Mouse (Mus musculus) MEL (cell line): Measurements from ENCODE around the gene Slc43a1. TPM values are rescaled to one million over a fixed set of nuclear protein-coding genes. Genes with fewer than 3 reads are reported as not detected.

Source experiments
- DNase-seq: peaks from one replicate; pipeline ENCODE4 v3.0.0; 2011; ENCODE audit warnings: low read depth, low spot score
- H3K27ac ChIP-seq: 2 replicates; pipeline ENCODE4 v1.5.1; 2012; ENCODE audit warnings: low read depth, mild to moderate bottlenecking, control low read depth, low read length, moderate library complexity; ENCODE audit not compliant: control insufficient read depth
- H3K27me3 ChIP-seq, 2 experiments: fragments of 150-350 bp in 1 of 2; sonication (generic) in 1 of 2; 2 replicates each; pipeline ENCODE4 v1.6.1; 2012; ENCODE audit warnings: low read length in 2 of 2, mild to moderate bottlenecking in 2 of 2, improper control_type of control experiment in 1 of 2, moderate library complexity in 1 of 2; ENCODE audit not compliant: insufficient read depth in 2 of 2, control insufficient read depth in 1 of 2
- H3K36me3 ChIP-seq, 2 experiments: 2 replicates each; pipeline ENCODE4 v1.6.1; 2012 to 2014; ENCODE audit warnings: low read length in 2 of 2, improper control_type of control experiment in 1 of 2, inconsistent platforms in 1 of 2, mild to moderate bottlenecking in 1 of 2; ENCODE audit not compliant: insufficient read depth in 2 of 2, control insufficient read depth in 1 of 2
- H3K4me1 ChIP-seq, 2 experiments: fragments of 150-350 bp in 1 of 2; sonication (generic) in 1 of 2; 2 replicates each; pipeline ENCODE4 v1.6.1; 2012; ENCODE audit warnings: low read length in 2 of 2, improper control_type of control experiment in 1 of 2, mild to moderate bottlenecking in 1 of 2; ENCODE audit not compliant: insufficient read depth in 2 of 2, control insufficient read depth in 1 of 2
- H3K4me3 ChIP-seq, 2 experiments: fragments of 150-350 bp in 1 of 2; sonication (generic) in 1 of 2; 2 replicates each; pipeline ENCODE4 v1.5.1; 2012; ENCODE audit warnings: low read depth in 2 of 2, low read length in 2 of 2, mild to moderate bottlenecking in 2 of 2, moderate library complexity in 2 of 2, control low read depth in 1 of 2, improper control_type of control experiment in 1 of 2; ENCODE audit not compliant: control insufficient read depth in 1 of 2, insufficient read depth in 1 of 2
- H3K79me2 ChIP-seq: 2 replicates; pipeline ENCODE4 v1.6.1; 2012; ENCODE audit warnings: mild to moderate bottlenecking, low read length, moderate library complexity; ENCODE audit not compliant: control insufficient read depth, poor library complexity, insufficient read depth
- H3K9ac ChIP-seq: 2 replicates; pipeline ENCODE4 v1.6.1; 2012; ENCODE audit warnings: low read depth, mild to moderate bottlenecking, control low read depth, low read length, moderate library complexity; ENCODE audit not compliant: control insufficient read depth, poor library complexity, severe bottlenecking
- H3K9me3 ChIP-seq: fragments of 150-350 bp; sonication (generic); replicated peaks from 2 replicates; pipeline ENCODE4 v1.6.1; 2012; ENCODE audit warnings: mild to moderate bottlenecking, low read length, improper control_type of control experiment, moderate library complexity; ENCODE audit not compliant: insufficient read depth
- BHLHE40 ChIP-seq: IDR thresholded peaks from 2 replicates; pipeline ENCODE4 v1.6.1; 2012; ENCODE audit warnings: low read depth, mild to moderate bottlenecking, inconsistent platforms, low read length, improper control_type of control experiment, borderline replicate concordance
- CHD1 ChIP-seq: IDR thresholded peaks from 2 replicates; pipeline ENCODE4 v1.6.1; 2012; ENCODE audit warnings: low read depth, mild to moderate bottlenecking, inconsistent platforms, low read length, improper control_type of control experiment
- EP300 ChIP-seq, 2 experiments: IDR thresholded peaks; 2 replicates each; pipeline ENCODE4 v1.6.1; 2011; ENCODE audit warnings: improper control_type of control experiment in 2 of 2, low read length in 2 of 2, low read depth in 1 of 2, mild to moderate bottlenecking in 1 of 2
- ETS1 ChIP-seq: IDR thresholded peaks from 2 replicates; pipeline ENCODE4 v1.6.1; 2012; ENCODE audit warnings: low read depth, mild to moderate bottlenecking, inconsistent platforms, low read length, improper control_type of control experiment, moderate library complexity
- GATA1 ChIP-seq: IDR thresholded peaks from 2 replicates; pipeline ENCODE4 v1.6.1; 2011; ENCODE audit warnings: low read depth, low read length, improper control_type of control experiment
- HCFC1 ChIP-seq: IDR thresholded peaks from 2 replicates; pipeline ENCODE4 v1.6.1; 2012; ENCODE audit warnings: low read depth, mild to moderate bottlenecking, inconsistent platforms, low read length, improper control_type of control experiment, moderate library complexity
- KAT2A ChIP-seq: conservative IDR thresholded peaks from 2 replicates; pipeline ENCODE4 v1.6.1; 2012; ENCODE audit warnings: low read depth, low read length, improper control_type of control experiment, inconsistent platforms
- MAX ChIP-seq: IDR thresholded peaks from 2 replicates; pipeline ENCODE4 v1.6.1; 2011; ENCODE audit warnings: low read length, improper control_type of control experiment
- MAZ ChIP-seq: IDR thresholded peaks from 2 replicates; pipeline ENCODE4 v1.6.1; 2012; ENCODE audit warnings: low read depth, mild to moderate bottlenecking, inconsistent platforms, low read length, improper control_type of control experiment
- MEF2A ChIP-seq: IDR thresholded peaks from 2 replicates; pipeline ENCODE4 v1.6.1; 2014; ENCODE audit warnings: low read depth, mild to moderate bottlenecking, inconsistent platforms, low read length, improper control_type of control experiment; ENCODE audit not compliant: poor library complexity, insufficient replicate concordance, severe bottlenecking; ENCODE audit errors: extremely low read depth
- MXI1 ChIP-seq: IDR thresholded peaks from 2 replicates; pipeline ENCODE4 v1.6.1; 2011; ENCODE audit warnings: mild to moderate bottlenecking, low read depth, low read length, improper control_type of control experiment
- MYC ChIP-seq: IDR thresholded peaks from 2 replicates; pipeline ENCODE4 v1.6.1; 2011; ENCODE audit warnings: low read depth, mild to moderate bottlenecking, low read length, improper control_type of control experiment, moderate library complexity
- NELFE ChIP-seq: IDR thresholded peaks from 2 replicates; pipeline ENCODE4 v1.6.1; 2011; ENCODE audit warnings: low read depth, low read length, improper control_type of control experiment
- POLR2A ChIP-seq, 2 experiments: IDR thresholded peaks; 2 replicates each; pipeline ENCODE4 v1.6.1; 2011 to 2012; ENCODE audit warnings: low read length in 2 of 2, mild to moderate bottlenecking in 2 of 2, control low read depth in 1 of 2, improper control_type of control experiment in 1 of 2, low read depth in 1 of 2, moderate library complexity in 1 of 2; ENCODE audit not compliant: control insufficient read depth in 1 of 2, insufficient read depth in 1 of 2, poor library complexity in 1 of 2
- POLR2AphosphoS2 ChIP-seq: IDR thresholded peaks from 2 replicates; pipeline ENCODE4 v1.6.1; 2011; ENCODE audit warnings: low read length, improper control_type of control experiment
- RAD21 ChIP-seq: IDR thresholded peaks from 2 replicates; pipeline ENCODE4 v1.6.1; 2011; ENCODE audit warnings: mild to moderate bottlenecking, low read depth, low read length, improper control_type of control experiment
- RCOR1 ChIP-seq: IDR thresholded peaks from 2 replicates; pipeline ENCODE4 v1.6.1; 2012; ENCODE audit warnings: low read depth, mild to moderate bottlenecking, inconsistent platforms, low read length, improper control_type of control experiment
- SIN3A ChIP-seq: IDR thresholded peaks from 2 replicates; pipeline ENCODE4 v1.6.1; 2012; ENCODE audit warnings: low read length, improper control_type of control experiment, inconsistent platforms
- SMC3 ChIP-seq: IDR thresholded peaks from 2 replicates; pipeline ENCODE4 v1.6.1; 2011; ENCODE audit warnings: low read depth, low read length, improper control_type of control experiment
- TBP ChIP-seq: IDR thresholded peaks from 2 replicates; pipeline ENCODE4 v1.8.0; 2011; ENCODE audit warnings: low read depth, low read length, improper control_type of control experiment
- TCF12 ChIP-seq: IDR thresholded peaks from 2 replicates; pipeline ENCODE4 v1.6.1; 2014; ENCODE audit warnings: low read depth, mild to moderate bottlenecking, inconsistent platforms, low read length, improper control_type of control experiment, moderate library complexity
- UBTF ChIP-seq: IDR thresholded peaks from 2 replicates; pipeline ENCODE4 v1.6.1; 2012; ENCODE audit warnings: low read depth, mild to moderate bottlenecking, inconsistent platforms, low read length, improper control_type of control experiment, moderate library complexity, borderline replicate concordance; ENCODE audit not compliant: insufficient read depth
- USF1 ChIP-seq: IDR thresholded peaks from 2 replicates; pipeline ENCODE4 v1.6.1; 2014; ENCODE audit warnings: low read depth, mild to moderate bottlenecking, inconsistent platforms, low read length, improper control_type of control experiment, moderate library complexity
- USF2 ChIP-seq, 2 experiments: IDR thresholded peaks; 2 replicates each; pipeline ENCODE4 v1.6.1; 2011 to 2012; ENCODE audit warnings: improper control_type of control experiment in 2 of 2, low read length in 2 of 2, borderline replicate concordance in 1 of 2, inconsistent platforms in 1 of 2, low read depth in 1 of 2, mild to moderate bottlenecking in 1 of 2; ENCODE audit not compliant: insufficient read depth in 1 of 2
- ZC3H11A ChIP-seq: IDR thresholded peaks from 2 replicates; pipeline ENCODE4 v1.6.1; 2012; ENCODE audit warnings: low read depth, mild to moderate bottlenecking, inconsistent platforms, low read length, improper control_type of control experiment
- ZMIZ1 ChIP-seq: IDR thresholded peaks from 2 replicates; pipeline ENCODE4 v1.6.1; 2012; ENCODE audit warnings: low read depth, mild to moderate bottlenecking, inconsistent platforms, low read length, improper control_type of control experiment, moderate library complexity
- ZNF384 ChIP-seq: IDR thresholded peaks from 2 replicates; pipeline ENCODE4 v1.6.1; 2012; ENCODE audit warnings: low read depth, mild to moderate bottlenecking, inconsistent platforms, low read length, improper control_type of control experiment
- polyA plus RNA-seq, 2 experiments: library from polyadenylated mRNA; stranded (reverse) in 1 of 2; unstranded in 1 of 2; fragments of >175 nt in 1 of 2; fragments of >200 nt in 1 of 2; gene quantifications; 2 replicates each; pipeline versions ENCODE4 v1.2.1 to v1.2.4; 2012; ENCODE audit warnings: low replicate concordance in 2 of 2, low read depth in 1 of 2; ENCODE audit not compliant: insufficient read length in 2 of 2, insufficient read depth in 1 of 2, missing spikeins in 1 of 2
- total RNA-seq: library from RNA; depleted of rRNA; stranded (reverse); fragments of 300-350 nt; gene quantifications from 2 replicates; pipeline ENCODE4 v1.2.3, GENCODE M21; 2012

The Slc43a1 gene
- total and polyA plus RNA-seq, 3 experiments: 69.8 to 131 (median 108) TPM

- Histone ChIP-seq H3K9ac (peak overlapping the region; percentile 88), H3K9me3 (no peaks in the 10 kb centered on the region), H3K27ac (peak overlapping the region; percentile 91), H3K27me3 (no peaks in the 10 kb centered on the region), H3K36me3 (peaks cover 0 to 23% of the 10 kb centered on the region in 2 experiments; a peak in 3 of 4 replicates), H3K79me2 (peaks cover 44% of the 10 kb centered on the region), H3K4me3 (peak overlapping the region; percentile 78 to 96), H3K4me1 (peaks cover 14 to 21% of the 10 kb centered on the region in 2 experiments)
- peak; percentile 87 for DNase-seq
- TF ChIP-seq TBP: peak; percentile 77
- TF ChIP-seq CHD1: peak; percentile 64; the same call in 1 of the 2 replicates
- TF ChIP-seq ETS1: peak; percentile 62
- TF ChIP-seq RAD21: no peak
- 0 out of 2 replicates have a peak, but pooled peaks have one; percentile 38 for TF ChIP-seq RCOR1
- TF ChIP-seq HCFC1: peak; percentile 55; the same call in 1 of the 2 replicates
- TF ChIP-seq ZC3H11A: no peak
- peak; percentile 78 for TF ChIP-seq NELFE
- peak; percentile 96 for TF ChIP-seq USF1
- TF ChIP-seq MYC: no peak
- peak; percentile 92 for TF ChIP-seq MAX
- TF ChIP-seq SIN3A: peak; percentile 93
- peak; percentile 36; the same call in 1 of the 2 replicates for TF ChIP-seq ZMIZ1
- peak; percentile 62; the same call in 1 of the 2 replicates for TF ChIP-seq TCF12
- TF ChIP-seq USF2 (IDR thresholded peaks at IDR 0.05; ENCODE audit: borderline replicate concordance in 1 of 2, insufficient read depth in 1 of 2, low read depth in 1 of 2, low read length in 2 of 2): peak; percentile 27 to 84; a peak in 3 of 4 replicates
- TF ChIP-seq POLR2A (IDR thresholded peaks at IDR 0.05; ENCODE audit: control insufficient read depth in 1 of 2, insufficient read depth in 1 of 2, low read depth in 1 of 2, low read length in 2 of 2, poor library complexity in 1 of 2): peak; percentile 47 to 77; a peak in 3 of 4 replicates
- peak; percentile 78; the same call in 1 of the 2 replicates for TF ChIP-seq MAZ
- TF ChIP-seq MXI1: peak; percentile 87
- peak; percentile 85 for TF ChIP-seq BHLHE40
- TF ChIP-seq POLR2AphosphoS2: peak; percentile 75
- TF ChIP-seq SMC3: no peak
- TF ChIP-seq KAT2A: no peak
- TF ChIP-seq GATA1: peak; percentile 62
- TF ChIP-seq ZNF384: no peak
- peak in 1 of 2 experiments; percentile 55; a peak in 2 of 4 replicates for TF ChIP-seq EP300 (IDR thresholded peaks at IDR 0.05; ENCODE audit: low read depth in 1 of 2, low read length in 2 of 2)
- no peak for TF ChIP-seq UBTF
- 0 out of 2 replicates have a peak, but pooled peaks have one; percentile 34 for TF ChIP-seq MEF2A
These were observed 637 bp downstream of the Slc43a1 start for GRCm38 (mm10) chr2:84838993-84839980.
